Mouse (Mus musculus) retina, embryonic 14.5 days (tissue): ENCODE results near the gene Apol9b.

Source experiments
- DNase-seq: peaks from one replicate; pipeline ENCODE4 v3.0.0-alpha.2; 2015; ENCODE audit warnings: low spot score

The Apol9b gene

GRCm38 (mm10) chr15:77746326-77746725 lies 17.5 kb downstream of the Apol9b start:
- DNase-seq, result no peak

GRCm38 (mm10) chr15:77748414-77748813 lies 19.6 kb downstream of the Apol9b start:
- no peak for DNase-seq

GRCm38 (mm10) chr15:77749717-77750116 lies 20.9 kb downstream of the Apol9b start:
- no peak for DNase-seq

GRCm38 (mm10) chr15:77750461-77750860 lies 21.6 kb downstream of the Apol9b start:
- peak; percentile 63 for DNase-seq

GRCm38 (mm10) chr15:77752443-77752842 lies 23.6 kb downstream of the Apol9b start:
- peak; percentile 51 for DNase-seq

- no peak for DNase-seq
Measured at GRCm38 (mm10) chr15:77755132-77755531, 26.3 kb downstream of the Apol9b start.

GRCm38 (mm10) chr15:77756081-77756480 lies 27.2 kb downstream of the Apol9b start:
- no peak for DNase-seq

- peak; percentile 84 for DNase-seq
Measured at GRCm38 (mm10) chr15:77756848-77757247, 28.0 kb downstream of the Apol9b start, which contains the start of gene Apol8. Gene Apol8, minus strand, starts transcription at chr15:77757003.

- no peak for DNase-seq
Measured at GRCm38 (mm10) chr15:77757586-77758226, 28.9 kb downstream of the Apol9b start.

- DNase-seq, result no peak
Measured at GRCm38 (mm10) chr15:77760037-77760436, 31.2 kb downstream of the Apol9b start.

- no peak for DNase-seq
Measured at GRCm38 (mm10) chr15:77761083-77761482, 32.2 kb downstream of the Apol9b start.

GRCm38 (mm10) chr15:77761561-77762380 lies 32.9 kb downstream of the Apol9b start:
- DNase-seq, result peak; percentile 63

GRCm38 (mm10) chr15:77763050-77763449 lies 34.2 kb downstream of the Apol9b start:
- DNase-seq, result no peak

GRCm38 (mm10) chr15:77763702-77764101 lies 34.9 kb downstream of the Apol9b start:
- DNase-seq, result no peak

- no peak for DNase-seq
Measured at GRCm38 (mm10) chr15:77764391-77765006, 35.7 kb downstream of the Apol9b start.

- DNase-seq, result no peak
Measured at GRCm38 (mm10) chr15:77765484-77766093, 36.8 kb downstream of the Apol9b start.

- no peak for DNase-seq
Measured at GRCm38 (mm10) chr15:77766981-77767380, 38.1 kb downstream of the Apol9b start.

- DNase-seq, result no peak
Measured at GRCm38 (mm10) chr15:77770341-77770740, 41.5 kb downstream of the Apol9b start.

- no peak for DNase-seq
Measured at GRCm38 (mm10) chr15:77770942-77771341, 42.1 kb downstream of the Apol9b start.

GRCm38 (mm10) chr15:77773099-77773915 lies 44.5 kb downstream of the Apol9b start:
- no peak for DNase-seq

- no peak for DNase-seq
Measured at GRCm38 (mm10) chr15:77774303-77774702, 45.5 kb downstream of the Apol9b start.
